Mouse (Mus musculus) frontal cortex, postnatal 25 days (tissue): ENCODE measurements at regions not wholly inside any gene's neighbourhood (a gene's known extent, or its start where the extent isn't known, plus 50 kb on each side); places are given as distances from the start of the nearest gene placed in this dataset.
"Not testable (repeated sequence)": the region's sequence is repeated elsewhere in the genome, so short reads cannot be mapped to it uniquely, and the experiment has no call there.

Experiments used
- DNase-seq, 2 experiments: peaks; one replicate each; pipeline ENCODE4 v3.0.0; 2022; ENCODE audit warnings: low spot score in 2 of 2

- DNase-seq, result no peak
Observed at GRCm38 (mm10) chr14:86197864-86198263, 943.2 kb downstream of the Diaph3 start.

GRCm38 (mm10) chr14:86184663-86185381 is 956.2 kb downstream of the Diaph3 start:
- DNase-seq, result no peak

DNA sequence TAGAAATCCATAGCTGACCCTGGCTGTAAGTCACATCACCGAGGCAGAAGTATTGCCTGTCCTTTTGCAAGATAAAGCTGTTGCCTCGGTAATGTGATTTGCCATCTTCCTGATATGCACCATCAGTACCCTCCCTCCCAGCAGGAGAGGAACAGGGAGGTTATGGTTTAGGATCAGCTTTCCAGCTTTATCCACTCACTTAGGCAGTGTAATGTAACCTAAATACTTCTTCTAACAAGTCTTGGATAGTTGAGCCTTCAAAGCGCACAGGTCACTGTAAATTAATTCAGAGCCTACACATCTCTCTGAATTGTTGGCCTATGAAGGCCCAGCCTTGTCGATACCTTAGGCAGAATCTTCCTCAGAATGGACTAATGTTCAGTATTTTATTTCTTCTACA is 962.5 kb downstream of the Diaph3 start:
- DNase-seq, result no peak

DNA sequence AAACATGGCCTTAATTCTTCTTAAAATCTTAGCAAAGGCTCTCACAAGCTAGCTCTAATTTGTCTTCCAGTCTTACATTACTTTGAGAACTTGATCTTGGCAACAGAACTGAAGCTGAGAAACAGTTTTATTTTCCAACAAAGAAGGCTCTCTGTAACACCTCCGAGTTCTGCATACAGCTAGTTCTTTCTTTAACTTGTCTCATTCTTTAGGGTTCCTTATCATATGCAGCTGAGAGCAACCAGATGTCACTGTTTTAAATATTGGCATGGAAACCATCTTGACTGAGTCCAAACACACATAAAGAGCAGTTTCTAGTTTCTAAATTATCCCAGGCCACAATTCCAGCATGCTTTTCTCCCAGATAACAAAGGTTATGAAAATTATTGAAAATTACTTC is 969.9 kb downstream of the Diaph3 start:
- no peak for DNase-seq

DNA sequence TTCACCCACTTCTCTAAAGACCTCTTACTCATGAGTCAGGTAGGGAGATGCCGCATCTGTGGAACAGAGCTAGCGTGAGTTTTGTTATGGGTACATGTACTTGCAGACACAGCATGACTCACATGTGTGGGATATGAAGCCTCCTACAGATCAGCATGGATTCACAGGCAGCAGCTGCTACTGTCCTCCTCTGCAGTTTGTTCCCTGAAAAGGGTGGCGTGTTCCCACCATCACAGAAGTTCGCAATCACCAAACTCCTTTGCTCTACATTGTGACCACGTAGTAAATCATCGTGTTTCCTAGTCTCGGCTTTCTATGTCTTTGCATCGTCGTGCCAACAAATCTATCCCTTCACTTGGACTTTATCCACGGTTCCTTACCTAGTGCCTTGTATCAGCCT is 981.9 kb downstream of the Diaph3 start:
- DNase-seq, result peak; percentile 27 to 61

- no peak for DNase-seq
Observed at GRCm38 (mm10) chr14:86154688-86155087, 986.3 kb downstream of the Diaph3 start.

DNA sequence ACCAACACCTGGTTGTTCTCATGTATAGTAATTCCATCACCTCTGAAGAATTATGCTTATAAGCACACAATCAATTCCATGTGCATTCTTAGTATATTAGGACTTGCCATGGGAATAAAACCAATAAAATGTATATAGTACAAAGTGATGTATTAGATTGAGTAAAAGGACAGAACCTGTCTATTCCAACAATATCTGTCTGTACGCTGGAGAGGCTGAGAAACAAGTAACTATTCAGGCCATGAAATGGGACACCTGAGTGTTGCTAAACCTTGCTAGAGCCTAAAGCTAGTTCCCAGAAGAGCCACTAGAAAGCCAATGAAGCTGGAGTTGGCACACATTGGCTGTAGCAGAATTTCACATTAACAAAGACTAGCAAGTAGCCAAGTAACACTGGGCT is 989.8 kb downstream of the Diaph3 start:
- no peak for DNase-seq

GRCm38 (mm10) chr14:86150329-86150866 is 990.6 kb downstream of the Diaph3 start:
- DNase-seq, result no peak

DNA sequence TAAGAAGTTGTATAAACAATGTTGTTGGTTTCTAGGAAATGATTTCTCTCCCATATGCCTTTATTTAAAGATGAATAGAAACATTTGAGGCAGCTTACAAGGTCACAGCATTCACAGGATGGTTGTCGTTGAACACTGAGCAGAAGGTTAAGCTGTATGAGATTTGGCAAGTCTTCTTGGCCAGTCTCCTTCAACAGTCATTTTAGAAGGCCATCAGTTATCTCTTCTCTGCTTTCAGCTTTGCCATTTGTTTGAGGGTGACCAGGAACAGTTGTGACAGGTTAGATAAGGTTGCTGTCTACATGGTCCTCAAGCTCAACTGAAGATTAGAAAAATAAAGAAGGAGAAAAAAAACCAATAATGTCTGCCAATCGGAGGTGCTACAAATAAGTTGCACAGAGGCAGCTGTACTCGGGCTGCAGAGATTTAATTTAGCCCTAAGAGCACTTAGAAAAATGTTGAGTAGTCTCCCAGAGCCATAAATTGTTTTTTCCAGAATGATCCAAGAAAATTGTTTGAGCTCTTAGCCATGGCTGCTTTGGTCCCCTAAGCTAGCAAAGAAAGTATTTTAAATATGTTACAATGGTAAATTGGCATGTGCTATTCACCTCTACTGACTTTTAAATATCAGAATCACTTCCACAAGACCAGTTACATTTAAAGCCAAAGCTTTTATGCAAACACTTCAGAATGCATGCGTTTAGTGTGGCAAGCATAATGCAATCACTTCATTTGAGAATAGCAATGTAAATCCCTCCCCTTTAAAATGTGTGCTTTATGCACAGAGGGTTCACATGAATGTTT is 1025.6 kb downstream of the Diaph3 start:
- DNase-seq, result no peak

- DNase-seq, result no peak
Observed at GRCm38 (mm10) chr14:86101497-86101896, 1039.5 kb downstream of the Diaph3 start.

DNA sequence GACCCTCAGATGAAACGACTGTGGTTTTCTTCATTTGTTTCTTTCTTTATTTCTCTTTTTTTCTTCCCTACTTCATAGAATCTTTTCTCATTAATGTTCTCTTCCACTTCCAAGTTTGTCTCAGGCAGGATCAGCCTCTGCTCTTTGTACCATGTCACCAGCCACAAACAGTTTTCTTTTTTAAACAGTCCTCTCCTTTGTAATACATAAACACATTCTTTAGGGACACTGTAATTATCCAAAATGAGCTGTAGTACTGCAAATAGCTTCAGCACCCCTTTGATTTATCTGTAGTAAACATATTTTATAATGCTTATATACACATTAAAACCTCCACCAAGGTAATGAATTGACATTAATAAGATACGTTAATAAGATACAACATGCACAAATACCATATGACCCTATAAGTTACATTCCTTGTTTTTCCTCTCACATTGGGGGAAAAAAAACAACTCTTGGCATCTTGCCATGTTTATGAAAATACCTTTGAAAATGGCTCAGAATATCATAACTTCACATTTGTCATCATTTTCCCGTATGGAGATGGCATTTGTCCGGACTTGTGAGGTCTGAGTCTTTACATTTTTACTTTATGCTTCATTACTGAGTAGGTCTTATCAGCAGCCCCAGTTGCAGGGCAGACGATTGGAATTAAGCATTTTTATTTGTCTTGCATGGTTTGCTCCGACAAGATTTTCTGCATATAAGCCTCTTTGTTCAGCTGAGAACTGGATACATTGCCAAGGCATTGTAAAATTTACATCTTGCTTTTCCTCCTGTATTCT is 1070.5 kb downstream of the Diaph3 start:
- no peak for DNase-seq

DNA sequence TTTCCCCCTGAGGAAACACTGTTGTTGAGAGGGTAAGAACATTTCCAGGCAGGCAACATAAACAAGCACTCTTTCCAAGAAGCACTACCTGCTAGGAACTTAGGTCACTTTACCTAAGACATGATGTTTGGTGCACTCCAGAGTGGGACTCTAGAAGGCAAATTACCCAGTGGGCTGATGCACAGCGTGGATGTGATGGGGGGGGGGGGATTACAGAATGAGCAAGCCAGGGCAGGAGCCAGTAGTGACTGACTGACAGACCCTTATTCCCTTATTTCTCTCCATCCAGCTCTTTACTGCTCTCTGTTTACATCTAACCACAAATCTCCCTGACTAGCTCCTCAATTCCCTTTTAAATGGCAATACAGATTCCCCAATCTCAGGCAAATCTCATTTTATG is 1071.7 kb downstream of the Diaph3 start:
- DNase-seq, result no peak

- DNase-seq, result no peak
Observed at GRCm38 (mm10) chr14:86067743-86068142, 1073.3 kb downstream of the Diaph3 start.

DNA sequence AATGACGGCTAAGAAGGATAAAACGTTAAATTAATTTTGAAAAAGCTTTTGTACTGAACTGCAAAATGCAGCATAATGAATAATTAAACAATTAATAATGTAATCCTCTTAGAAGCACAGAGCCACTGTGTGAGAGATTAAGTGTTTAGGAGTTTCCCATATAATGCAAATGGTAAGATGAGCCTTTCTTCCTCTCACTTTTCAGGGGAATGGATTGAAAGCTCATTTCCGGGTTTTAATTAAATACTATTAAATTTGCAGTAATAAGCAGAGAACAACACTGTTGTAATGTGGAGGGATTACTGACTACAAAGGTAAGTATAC is 1077.5 kb downstream of the Diaph3 start:
- DNase-seq, result no peak

GRCm38 (mm10) chr14:86062885-86063619 is 1078.0 kb downstream of the Diaph3 start:
- DNase-seq, result no peak

DNA sequence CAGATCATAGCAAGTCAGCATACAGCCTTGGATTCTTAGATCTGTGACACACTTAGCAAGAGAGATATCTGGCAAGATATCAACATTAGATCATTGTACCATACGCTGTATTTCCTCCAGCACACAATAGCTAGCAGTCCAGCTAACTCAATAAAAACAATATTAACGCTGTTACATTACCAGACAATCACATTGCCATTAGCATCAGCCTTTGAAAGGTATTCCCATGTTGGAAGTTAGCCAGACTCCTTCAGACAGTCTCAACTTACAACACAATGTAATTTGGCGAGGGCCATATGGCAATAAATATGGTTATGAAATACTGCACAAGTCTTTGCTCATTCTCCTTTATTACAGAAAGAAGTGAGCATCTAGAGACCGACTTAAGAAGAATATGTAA is 1084.0 kb downstream of the Diaph3 start:
- DNase-seq, result no peak

GRCm38 (mm10) chr14:86054668-86055067 is 1086.4 kb downstream of the Diaph3 start:
- no peak for DNase-seq

GRCm38 (mm10) chr14:86029401-86029800 is 1111.6 kb downstream of the Diaph3 start:
- no peak for DNase-seq

GRCm38 (mm10) chr14:86017611-86018010 is 1123.4 kb downstream of the Diaph3 start:
- DNase-seq, result not testable (repeated sequence)
